Mouse (Mus musculus) heart, embryonic 11.5 days (tissue): ENCODE data around the gene Tssk1. TPM values are rescaled to one million over a fixed set of nuclear protein-coding genes. Genes with fewer than 3 reads are reported as not detected.

ENCODE experiments used
- ATAC-seq: fragments of 200-750 bp; cut with Nextera tagmentation; replicated peaks from 2 replicates; pipeline ENCODE4 v1.8.0; 2017; ENCODE audit warnings: moderate library complexity; ENCODE audit not compliant: insufficient number of reproducible peaks, low FRiP score, low TSS enrichment
- H3K27ac ChIP-seq: fragments of 300-500 bp; sonication (generic); 2 replicates; pipeline ENCODE4 v1.5.1; 2014; ENCODE audit warnings: mild to moderate bottlenecking, low read depth, low read length
- H3K27me3 ChIP-seq: fragments of 300-500 bp; sonication (generic); 2 replicates; pipeline ENCODE4 v1.6.1; 2014; ENCODE audit warnings: mild to moderate bottlenecking, low read length, mixed read lengths; ENCODE audit not compliant: control insufficient read depth, insufficient read depth
- H3K36me3 ChIP-seq: fragments of 300-500 bp; sonication (generic); 2 replicates; pipeline ENCODE4 v1.6.1; 2014; ENCODE audit warnings: mild to moderate bottlenecking, low read length, moderate library complexity, mixed read lengths; ENCODE audit not compliant: control insufficient read depth, insufficient read depth
- H3K4me1 ChIP-seq: fragments of 300-500 bp; sonication (generic); 2 replicates; pipeline ENCODE4 v1.6.1; 2014; ENCODE audit warnings: low read length; ENCODE audit not compliant: control insufficient read depth, insufficient read depth
- H3K4me2 ChIP-seq: fragments of 300-500 bp; sonication (generic); 2 replicates; pipeline ENCODE4 v1.6.1; 2014; ENCODE audit warnings: mild to moderate bottlenecking, moderate library complexity
- H3K4me3 ChIP-seq: fragments of 300-500 bp; sonication (generic); 2 replicates; pipeline ENCODE4 v1.5.1; 2014; ENCODE audit warnings: low read depth, low read length
- H3K9ac ChIP-seq: fragments of 300-500 bp; sonication (generic); 2 replicates; pipeline ENCODE4 v1.6.1; 2014; ENCODE audit warnings: mild to moderate bottlenecking, low read depth, low read length, moderate library complexity
- H3K9me3 ChIP-seq: fragments of 300-500 bp; sonication (generic); replicated peaks from 2 replicates; pipeline ENCODE4 v1.6.1; 2016; ENCODE audit warnings: low read length; ENCODE audit not compliant: control insufficient read depth
- WGBS: fragments of 180-500 bp; shearing (Covaris S2); extraction: QIAGEN DNeasy Blood & Tissue Kit; methylation state at CpG from one replicate; pipeline ENCODE4 v1.1.7; 2014; ENCODE audit not compliant: insufficient replicate concordance; 5-methylcytosine and 5-hydroxymethylcytosine counted together
- polyA plus RNA-seq: library from polyadenylated mRNA; unstranded; fragments of >200 nt; fragmentation: Nextera tagmentation; extraction: Ambion mirVana; gene quantifications from 2 replicates; pipeline ENCODE4 v1.2.1, GENCODE M21; 2014

Gene Tssk1
- polyA plus RNA-seq, 1 experiment from 2014 or later, result 0.07 TPM

GRCm38 (mm10) chr16:17865293-17865692 lies 28.7 kb upstream of the Tssk1 start:
- H3K4me2 ChIP-seq, result no peak overlapping the region
- 87% methylated on average over 2 of the region's 2 CpGs for WGBS
- H3K27me3 ChIP-seq, result no peaks in the 10 kb centered on the region

GRCm38 (mm10) chr16:17865770-17866169 lies 28.3 kb upstream of the Tssk1 start:
- ATAC-seq, result no peak
- H3K36me3 ChIP-seq, result 0 out of 2 replicates have a peak, but pooled peaks cover 3% of the 10 kb centered on the region
- 76% methylated on average over 6 of the region's 6 CpGs for WGBS

More at GRCm38 (mm10) chr16:17865293-17865692, 28.7 kb upstream of the Tssk1 start:
- Histone ChIP-seq H3K9ac (no peak overlapping the region), H3K27ac (no peak overlapping the region), H3K4me3 (no peak overlapping the region), H3K36me3 (0 out of 2 replicates have a peak, but pooled peaks cover 3% of the 10 kb centered on the region), H3K4me1 (no peaks in the 10 kb centered on the region), H3K9me3 (no peaks in the 10 kb centered on the region)
- no peak for ATAC-seq

GRCm38 (mm10) chr16:17871248-17871647 lies 22.8 kb upstream of the Tssk1 start:
- Histone ChIP-seq H3K27me3 (no peaks in the 10 kb centered on the region), H3K4me2 (no peak overlapping the region), H3K9me3 (no peaks in the 10 kb centered on the region), H3K9ac (no peak overlapping the region), H3K36me3 (0 out of 2 replicates have a peak, but pooled peaks cover 3% of the 10 kb centered on the region), H3K4me1 (peaks cover 39% of the 10 kb centered on the region), H3K4me3 (no peak overlapping the region), H3K27ac (no peak overlapping the region)
- no peak for ATAC-seq
- WGBS, result 34% methylated on average over 5 of the region's 5 CpGs

More at GRCm38 (mm10) chr16:17865770-17866169, 28.3 kb upstream of the Tssk1 start:
- H3K4me3 ChIP-seq, result no peak overlapping the region
- H3K27me3 ChIP-seq, result no peaks in the 10 kb centered on the region
- no peak overlapping the region for H3K4me2 ChIP-seq
- no peaks in the 10 kb centered on the region for H3K4me1 ChIP-seq
- H3K9me3 ChIP-seq, result no peaks in the 10 kb centered on the region
- H3K27ac ChIP-seq, result no peak overlapping the region
- H3K9ac ChIP-seq, result no peak overlapping the region

GRCm38 (mm10) chr16:17872995-17873394 lies 21.0 kb upstream of the Tssk1 start:
- H3K4me1 ChIP-seq, result peaks cover 39% of the 10 kb centered on the region
- no peak overlapping the region for H3K9ac ChIP-seq
- H3K27ac ChIP-seq, result peak overlapping the region; percentile 43; the same call in 1 of the 2 replicates
- H3K9me3 ChIP-seq, result no peaks in the 10 kb centered on the region
- H3K36me3 ChIP-seq, result 0 out of 2 replicates have a peak, but pooled peaks cover 3% of the 10 kb centered on the region
- WGBS, result 13% methylated on average over 4 of the region's 4 CpGs
- H3K4me3 ChIP-seq, result no peak overlapping the region
- H3K27me3 ChIP-seq, result no peaks in the 10 kb centered on the region
- no peak for ATAC-seq
- no peak overlapping the region for H3K4me2 ChIP-seq

GRCm38 (mm10) chr16:17875174-17875573 lies 18.8 kb upstream of the Tssk1 start:
- Histone ChIP-seq H3K9me3 (no peaks in the 10 kb centered on the region), H3K4me3 (no peak overlapping the region), H3K27me3 (no peaks in the 10 kb centered on the region), H3K9ac (no peak overlapping the region), H3K4me2 (no peak overlapping the region), H3K4me1 (peaks cover 39% of the 10 kb centered on the region), H3K27ac (peak overlapping the region; percentile 51), H3K36me3 (0 out of 2 replicates have a peak, but pooled peaks cover under 1% of the 10 kb centered on the region)
- 36% methylated on average over 4 of the region's 4 CpGs for WGBS
- ATAC-seq, result no peak

GRCm38 (mm10) chr16:17876096-17876495 lies 17.9 kb upstream of the Tssk1 start:
- Histone ChIP-seq H3K4me3 (no peak overlapping the region), H3K9me3 (no peaks in the 10 kb centered on the region), H3K36me3 (no peaks in the 10 kb centered on the region), H3K27me3 (no peaks in the 10 kb centered on the region), H3K4me2 (no peak overlapping the region), H3K27ac (no peak overlapping the region), H3K9ac (no peak overlapping the region), H3K4me1 (peaks cover 39% of the 10 kb centered on the region)
- no peak for ATAC-seq
- 85% methylated on average over 1 of the region's 1 CpGs for WGBS

- H3K27ac ChIP-seq, result no peak overlapping the region
- WGBS, result 83% methylated on average over 4 of the region's 4 CpGs
- H3K4me2 ChIP-seq, result no peak overlapping the region
- no peak for ATAC-seq
- H3K4me3 ChIP-seq, result no peak overlapping the region
- 0 out of 2 replicates have a peak, but pooled peaks cover 2% of the 10 kb centered on the region for H3K36me3 ChIP-seq
- no peak overlapping the region for H3K9ac ChIP-seq
- peaks cover 14% of the 10 kb centered on the region for H3K4me1 ChIP-seq
- H3K9me3 ChIP-seq, result no peaks in the 10 kb centered on the region
- no peaks in the 10 kb centered on the region for H3K27me3 ChIP-seq
These were observed 14.5 kb upstream of the Tssk1 start for GRCm38 (mm10) chr16:17879571-17879970.

- ATAC-seq, result no peak
- Histone ChIP-seq H3K4me2 (no peak overlapping the region), H3K36me3 (0 out of 2 replicates have a peak, but pooled peaks cover 2% of the 10 kb centered on the region), H3K9ac (no peak overlapping the region), H3K27me3 (no peaks in the 10 kb centered on the region), H3K4me3 (no peak overlapping the region), H3K27ac (no peak overlapping the region), H3K4me1 (peaks cover 7% of the 10 kb centered on the region; the same call in 1 of the 2 replicates), H3K9me3 (no peaks in the 10 kb centered on the region)
These were observed 11.8 kb upstream of the Tssk1 start for GRCm38 (mm10) chr16:17882196-17882595.

- Histone ChIP-seq H3K4me2 (no peak overlapping the region), H3K9me3 (no peaks in the 10 kb centered on the region), H3K9ac (no peak overlapping the region), H3K36me3 (0 out of 2 replicates have a peak, but pooled peaks cover 2% of the 10 kb centered on the region), H3K4me1 (peaks cover 7% of the 10 kb centered on the region; the same call in 1 of the 2 replicates), H3K27me3 (no peaks in the 10 kb centered on the region), H3K4me3 (no peak overlapping the region), H3K27ac (no peak overlapping the region)
- ATAC-seq, result no peak
- 54% methylated on average over 6 of the region's 6 CpGs for WGBS
These were observed 9.9 kb upstream of the Tssk1 start for GRCm38 (mm10) chr16:17884116-17884515.
